Mouse (Mus musculus) mouse trophoblast stem cell (cell line): Measurements from ENCODE around the gene Sntn.

Source experiments
- in situ Hi-C, 2 experiments: fragments of 300-500 bp; cut with MseI, MboI; formaldehyde crosslinking; loops; 2 replicates in 1 of 2; 3 replicates in 1 of 2; pipeline ENCODE4 v1.15.1; 2025

Gene Sntn

GRCm38 (mm10) chr14:13670576-13670975 lies at the start of gene Sntn:
TSS of gene Sntn (plus strand) at chr14:13670876.
- in situ Hi-C loops = no loop called here

DNA sequence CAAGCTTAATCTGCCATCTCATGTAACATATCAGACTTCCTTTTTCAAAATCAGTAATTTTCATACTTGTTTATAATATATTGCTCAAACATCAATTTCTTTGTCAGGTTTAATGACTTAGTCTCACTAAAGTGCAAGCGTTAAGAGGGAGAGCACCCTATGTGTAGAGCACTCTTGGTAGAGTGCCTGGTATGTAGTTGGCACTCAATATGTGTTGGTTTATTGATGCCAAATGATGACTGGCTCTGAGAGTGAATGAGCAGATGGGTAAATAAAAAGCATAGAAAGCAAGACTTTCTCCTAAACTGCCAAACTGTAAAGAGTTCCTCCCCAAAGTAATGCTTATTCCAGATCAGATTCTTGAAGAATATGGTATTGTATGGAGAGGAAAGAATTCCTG lies 20.8 kb upstream of the Sntn start:
- in situ Hi-C loops = no loop called here

DNA sequence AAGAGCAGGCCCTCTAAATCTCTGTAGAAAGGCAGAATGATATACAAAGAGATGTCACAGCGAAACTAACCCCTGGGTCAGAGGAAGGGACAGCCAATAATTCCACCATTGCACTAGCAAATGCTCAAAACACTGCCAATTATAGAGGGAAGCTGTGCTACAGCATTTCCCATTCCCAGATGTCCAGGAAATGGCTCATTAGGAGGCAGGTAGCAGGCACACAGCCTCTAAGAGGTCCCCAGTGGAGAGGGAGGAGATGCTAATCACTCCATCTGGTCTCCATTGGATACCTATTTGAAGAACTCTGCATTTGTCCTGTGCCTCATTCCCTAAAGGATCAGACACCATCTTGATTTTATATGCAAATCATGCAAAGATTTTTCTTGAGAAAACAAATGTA lies 19.6 kb upstream of the Sntn start:
- in situ Hi-C loops = no loop called here

DNA sequence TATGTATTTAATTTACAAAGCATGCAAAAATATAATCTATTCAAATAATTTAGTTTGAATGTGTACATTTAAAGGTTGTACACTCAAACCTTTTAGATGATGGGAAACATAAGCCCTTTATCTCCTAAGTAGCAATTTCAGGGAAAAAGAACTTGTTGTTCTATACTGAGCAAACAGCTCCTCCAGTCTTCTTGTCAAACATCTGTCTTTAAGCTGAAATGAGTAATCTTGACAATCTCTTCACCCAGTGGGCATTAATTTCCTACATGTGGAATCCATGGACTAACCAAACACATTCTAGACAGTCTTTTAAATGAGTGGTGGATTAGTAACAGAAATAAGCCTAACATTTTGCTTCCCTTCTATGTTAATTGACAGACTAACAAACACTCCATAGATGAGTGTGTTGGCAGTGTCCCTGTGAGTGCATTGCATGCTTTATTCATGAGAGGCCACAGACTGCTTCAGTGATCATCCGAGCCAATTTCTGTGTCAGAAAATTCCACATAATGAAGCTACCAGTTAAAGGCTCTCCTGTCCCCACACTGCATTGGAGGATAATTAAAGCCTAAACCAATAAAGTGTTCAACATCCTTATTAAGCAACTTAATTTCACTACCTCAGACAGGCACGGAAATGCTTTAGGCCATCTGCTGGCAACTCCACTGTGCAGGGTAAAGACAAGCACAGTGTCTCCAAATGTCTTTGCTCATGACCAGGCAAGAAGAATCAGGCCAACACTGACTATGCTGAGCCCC lies 19.0 kb upstream of the Sntn start:
- in situ Hi-C loops = no loop called here

GRCm38 (mm10) chr14:13686716-13687115 lies 16.0 kb downstream of the Sntn start:
- in situ Hi-C loops = no loop called here

DNA sequence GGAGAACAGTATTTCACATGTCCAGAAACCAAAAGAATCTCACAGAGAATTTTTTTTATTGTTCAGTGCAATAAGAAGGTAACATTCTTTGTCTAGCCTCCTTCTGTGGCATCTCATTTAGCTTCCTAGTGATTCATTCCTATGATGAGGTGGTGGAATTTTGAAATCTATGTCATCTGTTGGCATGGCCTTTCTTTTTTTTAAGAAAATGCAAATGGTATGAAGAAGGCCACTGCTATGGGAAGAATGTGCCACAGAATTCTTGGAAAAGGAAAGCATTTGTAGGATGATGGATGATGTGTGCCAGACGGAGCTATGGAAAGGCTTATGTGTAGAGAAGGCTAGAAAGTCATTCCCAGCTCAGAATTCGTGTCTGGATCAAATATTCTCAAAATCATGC lies 19.8 kb downstream of the Sntn start:
- in situ Hi-C loops = no loop called here

GRCm38 (mm10) chr14:13732263-13732662 lies 61.6 kb downstream of the Sntn start:
- in situ Hi-C loops = no loop called here
